Mouse (Mus musculus): ENCODE results near the gene Zfp82. TPM values are rescaled to one million over a fixed set of nuclear protein-coding genes. Genes with fewer than 3 reads are reported as not detected.
A peak's percentile ranks its signal among the peaks of the same experiment; 100 is the strongest.

The Zfp82 gene
- total RNA-seq, 2 experiments from 2014 or later, result 1.4 to 2.3 TPM

DNA sequence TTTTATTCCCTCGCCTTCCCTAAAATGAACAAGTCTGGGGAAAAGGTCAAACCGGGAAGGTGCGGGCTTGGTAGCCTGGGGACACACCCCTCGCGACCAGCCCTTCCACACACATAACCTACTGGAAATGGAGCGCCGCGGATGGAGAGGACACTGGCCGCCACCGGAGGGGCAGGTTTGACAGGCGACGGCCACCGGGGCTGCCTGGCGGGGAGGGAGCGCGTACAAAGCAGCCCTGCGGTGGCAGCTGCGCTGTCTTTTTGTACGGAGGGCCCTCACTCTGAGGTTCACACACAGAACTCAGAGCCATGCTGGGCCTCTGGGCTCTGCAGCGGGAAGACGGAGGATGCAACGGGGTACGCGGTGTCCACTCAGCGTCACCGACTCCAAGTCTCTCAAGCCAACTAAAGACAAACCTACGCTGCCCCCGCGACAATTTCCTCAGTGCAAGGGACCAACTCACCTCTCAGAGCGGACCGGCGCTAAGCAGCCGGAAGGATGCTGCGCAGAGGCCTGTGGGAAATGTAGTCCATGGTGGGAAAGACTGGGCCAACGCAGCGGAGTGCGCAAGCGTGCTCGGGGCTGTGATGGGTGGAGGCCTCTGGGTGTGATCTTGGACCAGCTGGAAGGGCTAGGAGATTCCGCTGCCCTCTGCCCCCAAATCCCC is 21.7 kb downstream of the Zfp82 start, which contains the start of gene Zfp14:
TSS of gene Zfp14 (minus strand) at position 499 of the 667 bp plus-strand sequence.
- DNase-seq (ENCODE audit: low spot score in 2 of 2), result peak; percentile 62

GRCm38 (mm10) chr7:30048126-30048525 is 24.6 kb downstream of the Zfp82 start:
- no peak for DNase-seq (ENCODE audit: low spot score in 2 of 2)

DNA sequence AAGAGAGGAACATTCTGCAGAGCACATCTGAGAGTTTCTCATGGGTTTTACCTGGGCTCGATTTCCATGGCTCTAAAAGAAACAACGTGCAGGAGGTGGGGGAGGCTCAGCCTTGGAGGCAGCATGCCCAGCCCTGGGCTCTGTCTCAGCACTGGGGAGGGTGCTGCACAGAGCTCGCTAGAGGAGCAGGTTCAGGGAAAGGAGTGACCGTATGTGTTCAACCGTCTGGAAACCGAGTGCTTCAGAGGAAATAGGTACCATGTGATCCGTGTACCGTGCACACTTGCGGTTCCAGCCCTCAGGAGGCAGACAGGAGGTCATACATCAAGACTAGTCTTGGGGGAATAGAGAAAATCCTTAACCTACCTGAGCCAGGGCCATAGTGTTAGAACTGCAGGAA is 28.3 kb downstream of the Zfp82 start:
- no peak for DNase-seq (ENCODE audit: low spot score in 2 of 2)

DNA sequence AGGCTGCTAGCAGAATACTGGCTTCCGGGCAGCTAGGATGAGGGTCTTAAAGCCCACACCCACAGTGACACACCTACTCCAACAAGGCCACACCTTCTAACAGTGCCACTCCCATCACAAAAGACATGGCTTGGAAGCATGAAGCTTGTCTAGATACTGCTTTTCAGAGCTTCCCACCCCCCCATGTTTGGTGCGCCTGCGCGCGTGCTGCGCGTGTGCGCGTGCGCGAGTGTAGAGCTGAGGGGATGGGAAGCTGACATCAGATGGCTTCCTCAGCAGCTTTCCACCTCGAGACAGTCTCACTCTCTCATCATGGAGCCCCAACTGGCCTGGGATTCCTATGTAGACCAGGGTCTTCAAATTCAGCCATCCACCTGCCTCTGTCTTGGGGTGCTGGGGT is 38.4 kb downstream of the Zfp82 start:
- no peak for DNase-seq (ENCODE audit: low spot score in 2 of 2)

DNA sequence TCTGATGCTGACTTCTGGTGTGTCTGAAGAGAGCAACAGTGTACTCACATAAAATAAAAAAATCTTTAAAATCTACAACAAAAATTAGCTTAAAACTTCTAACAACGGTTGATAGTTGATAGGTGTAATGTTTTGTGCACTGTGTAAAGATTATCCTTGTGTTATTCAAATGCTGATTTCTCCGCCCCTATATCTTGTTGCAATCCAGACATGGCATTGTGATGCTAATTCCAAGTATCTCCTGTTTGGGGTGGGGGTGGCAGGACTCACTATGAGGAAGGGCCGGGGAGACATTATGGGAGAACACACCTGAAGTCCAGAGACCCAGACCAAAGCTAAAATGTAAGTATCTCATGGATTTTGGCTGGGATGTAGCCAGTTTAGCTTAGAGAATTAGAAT is 41.3 kb downstream of the Zfp82 start:
- DNase-seq (ENCODE audit: low spot score in 2 of 2), result no peak

GRCm38 (mm10) chr7:30030677-30031076 is 42.0 kb downstream of the Zfp82 start:
- DNase-seq (ENCODE audit: low spot score in 2 of 2), result no peak

DNA sequence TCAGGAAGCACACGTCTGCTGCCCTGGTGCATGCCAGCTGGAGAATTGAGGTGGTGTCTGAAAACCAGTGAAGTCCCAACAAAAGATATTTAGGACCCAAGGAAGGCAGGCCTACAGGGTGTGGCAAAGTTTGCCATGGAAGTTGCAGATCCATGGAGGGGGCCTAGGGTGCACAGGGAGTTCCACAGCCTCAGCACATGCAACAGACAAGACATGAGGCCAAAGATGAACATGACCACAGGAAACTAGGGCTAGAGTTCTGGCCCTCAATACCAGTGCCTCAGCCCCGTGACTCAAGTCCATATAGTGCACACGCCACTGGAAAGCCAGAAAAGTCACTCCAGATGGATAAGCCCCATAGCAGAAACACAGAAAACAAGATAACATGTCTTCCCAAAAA is 44.1 kb downstream of the Zfp82 start:
- DNase-seq (ENCODE audit: low spot score in 2 of 2), result no peak

- no peak for DNase-seq (ENCODE audit: low spot score in 2 of 2)
Measured at GRCm38 (mm10) chr7:30027331-30027730, 45.4 kb downstream of the Zfp82 start.

- DNase-seq (ENCODE audit: low spot score in 2 of 2), result no peak
Measured at GRCm38 (mm10) chr7:30025358-30025757, 47.3 kb downstream of the Zfp82 start.

GRCm38 (mm10) chr7:30023800-30024199 is 48.9 kb downstream of the Zfp82 start:
- DNase-seq (ENCODE audit: low spot score in 2 of 2), result no peak

DNA sequence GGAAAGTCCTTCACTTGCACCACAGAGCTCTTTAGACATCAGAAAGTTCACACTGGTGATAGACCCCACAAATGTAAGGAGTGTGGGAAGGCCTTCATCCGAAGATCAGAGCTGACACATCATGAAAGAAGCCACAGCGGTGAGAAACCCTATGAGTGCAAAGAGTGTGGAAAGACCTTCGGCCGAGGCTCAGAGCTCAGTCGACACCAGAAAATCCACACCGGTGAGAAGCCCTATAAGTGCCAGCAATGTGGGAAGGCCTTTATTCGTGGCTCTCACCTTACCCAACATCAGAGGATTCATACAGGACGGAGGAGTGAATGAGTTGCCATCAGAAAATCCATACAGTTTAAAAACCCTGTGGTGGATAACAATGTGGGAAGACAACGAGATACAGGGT is 49.4 kb downstream of the Zfp82 start:
- DNase-seq (ENCODE audit: low spot score in 2 of 2), result no peak

DNA sequence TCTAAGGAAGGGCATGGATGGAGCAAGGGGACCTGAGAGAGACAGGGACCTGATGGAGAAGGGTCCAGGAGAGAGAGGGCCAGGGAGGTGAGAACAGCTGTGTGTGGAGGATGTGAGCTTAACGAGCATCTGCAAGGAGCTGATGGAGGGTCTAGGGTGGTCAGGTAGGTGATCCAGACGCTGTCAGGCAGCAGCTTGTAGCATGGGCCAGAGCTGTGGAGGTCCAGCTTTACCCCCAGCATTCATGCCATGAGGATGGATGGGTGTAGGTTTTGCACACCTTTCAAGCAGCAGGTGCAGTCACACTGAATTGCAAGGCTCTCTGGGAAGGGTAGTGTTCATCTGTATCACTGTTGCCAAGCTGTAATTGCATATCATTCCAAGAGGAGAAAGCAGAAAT is 53.2 kb downstream of the Zfp82 start:
- DNase-seq (ENCODE audit: low spot score in 2 of 2), result no peak

DNA sequence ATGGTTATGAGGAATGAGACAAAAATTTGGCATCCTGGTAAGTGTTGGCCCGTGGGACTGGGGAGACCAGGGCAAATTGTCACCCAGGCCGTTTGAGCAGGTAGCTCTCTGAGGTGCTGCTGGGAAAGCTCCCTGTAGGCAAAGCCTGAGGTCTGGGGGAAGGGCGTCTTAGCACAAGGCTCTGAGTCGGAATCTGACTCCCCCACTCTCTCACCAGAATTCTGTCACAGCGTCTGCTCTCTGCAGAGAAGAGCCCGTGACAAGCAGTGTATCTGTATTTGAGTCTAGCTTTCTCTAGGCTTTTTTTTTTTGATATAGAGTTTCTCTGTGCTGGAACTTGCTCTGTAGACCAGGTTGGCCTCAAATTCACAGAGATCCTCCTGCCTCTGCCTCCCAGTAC is 55.5 kb downstream of the Zfp82 start:
- DNase-seq (ENCODE audit: low spot score in 2 of 2), result no peak

DNA sequence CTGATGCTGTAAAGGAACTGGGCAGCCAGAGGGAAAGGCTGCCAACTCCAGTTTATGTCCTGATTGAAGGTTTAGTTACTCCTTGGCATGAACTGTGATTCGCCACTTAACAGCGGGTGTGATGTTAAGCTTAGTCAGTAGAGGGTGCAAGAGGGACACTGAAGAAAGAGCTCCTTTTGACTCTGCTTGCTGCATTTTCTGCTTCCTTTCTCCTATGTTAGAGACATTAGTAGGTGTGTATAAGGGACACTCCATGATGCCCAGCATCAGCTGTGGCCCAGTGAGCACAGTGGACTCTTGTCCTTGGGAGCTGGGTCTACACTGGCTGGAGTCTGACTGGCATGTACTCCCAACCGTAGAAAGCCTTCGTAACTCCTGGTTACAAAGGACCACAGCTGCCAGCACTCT is 59.7 kb downstream of the Zfp82 start:
- DNase-seq (ENCODE audit: low spot score in 2 of 2), result peak in 1 of 2 experiments; percentile 24

DNA sequence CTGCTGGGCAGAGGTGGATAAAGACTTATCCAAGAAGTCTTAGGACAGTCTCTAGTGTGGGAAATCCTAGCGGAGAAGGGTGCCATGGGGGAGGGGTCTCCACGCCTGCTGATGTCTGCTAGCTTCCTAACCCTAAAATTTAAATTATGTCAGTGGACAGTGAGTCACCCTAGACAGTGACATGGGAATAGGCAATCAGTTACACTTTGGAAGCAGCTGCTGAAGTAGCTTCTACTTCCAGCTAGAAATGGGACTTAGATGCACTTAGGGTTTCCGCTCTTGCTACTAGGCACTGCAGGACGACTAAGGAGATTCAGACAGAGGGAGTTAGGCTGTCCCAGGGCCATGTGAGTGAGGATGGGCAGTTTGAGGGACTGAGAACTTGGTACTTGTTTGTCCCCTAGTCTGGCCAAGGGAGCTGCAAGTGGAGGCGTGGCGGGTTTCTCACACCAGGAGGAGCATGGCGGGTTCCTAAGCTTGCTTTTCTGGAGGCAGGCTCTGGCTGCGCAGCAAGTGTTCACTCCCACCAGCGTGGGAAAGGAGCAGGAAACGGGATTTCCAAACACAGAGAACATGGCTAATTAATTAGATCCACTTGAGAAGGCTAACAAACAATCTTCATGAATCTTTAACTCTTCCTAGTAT is 62.0 kb downstream of the Zfp82 start:
- no peak for DNase-seq (ENCODE audit: low spot score in 2 of 2)

- DNase-seq (ENCODE audit: low spot score in 2 of 2), result no peak
Measured at GRCm38 (mm10) chr7:30009321-30010085, 63.2 kb downstream of the Zfp82 start.

DNA sequence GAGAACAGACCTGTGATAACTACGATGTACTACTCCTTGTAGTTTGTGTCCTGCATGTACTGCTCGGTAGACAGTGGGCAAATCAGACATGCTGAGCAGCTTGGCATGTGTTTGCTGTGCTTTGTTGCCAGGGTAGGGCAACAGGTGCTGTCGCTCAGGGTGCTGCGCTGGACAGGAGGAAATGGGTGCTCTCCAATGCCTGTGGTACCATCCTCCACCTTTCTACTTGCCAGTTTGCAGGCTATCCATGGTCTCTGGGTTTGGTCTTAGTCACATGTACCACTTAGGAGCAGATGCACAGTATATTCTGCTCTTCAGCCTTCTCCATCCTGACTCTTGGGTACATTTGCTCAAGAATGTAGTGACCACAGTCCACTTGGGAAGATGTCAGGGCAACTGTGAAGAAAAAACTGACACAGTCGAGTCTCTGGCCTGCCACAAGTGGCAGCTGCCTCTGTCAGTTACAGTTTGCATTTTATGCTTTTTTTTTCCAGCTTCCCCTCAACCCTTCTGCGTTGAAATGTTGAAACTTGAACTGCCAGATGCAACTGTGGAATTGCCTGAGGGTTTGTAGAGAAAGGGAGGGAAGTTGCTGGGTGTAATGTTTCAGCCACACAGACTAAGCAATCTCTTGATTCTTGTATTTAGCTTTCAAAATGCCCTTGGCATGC is 64.5 kb downstream of the Zfp82 start:
- DNase-seq (ENCODE audit: low spot score in 2 of 2), result no peak

DNA sequence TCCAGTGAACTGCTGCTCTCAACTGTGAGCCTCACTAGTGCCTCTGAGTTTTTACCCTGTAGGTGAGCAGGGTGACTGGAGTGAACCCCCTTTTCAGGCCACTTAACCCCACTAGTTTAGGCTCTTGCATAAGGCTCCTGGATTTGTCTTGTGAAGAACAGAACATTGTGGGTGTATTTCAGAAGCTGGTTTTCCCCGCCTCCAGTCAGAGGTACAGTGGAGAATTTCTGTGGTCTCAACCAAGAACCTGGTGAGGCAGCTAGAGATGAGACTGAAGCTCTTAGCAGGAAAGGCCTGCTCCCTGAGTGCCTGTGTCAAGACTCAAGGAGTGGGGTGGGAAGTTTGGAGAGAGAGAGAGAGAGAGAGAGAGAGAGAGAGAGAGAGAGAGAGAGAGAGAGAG is 65.1 kb downstream of the Zfp82 start:
- no peak for DNase-seq (ENCODE audit: low spot score in 2 of 2)
